Mouse (Mus musculus) testis, adult 10 weeks (tissue): ENCODE results near the gene Wwtr1. TPM values are rescaled to one million over a fixed set of nuclear protein-coding genes. Genes with fewer than 3 reads are reported as not detected.

Source experiments
- polyA plus RNA-seq: library from polyadenylated mRNA; stranded (reverse); fragments of 350-450 nt; fragmentation: Illumina TruSeq; extraction: RNeasy Lipid Tissue Mini Kit (QIAGEN cat#74804); gene quantifications from one replicate; pipeline ENCODE4 v1.2.3, GENCODE M21; 2014; ENCODE audit warnings: low read depth, low replicate concordance

The Wwtr1 gene
- polyA plus RNA-seq, result 3.8 TPM

GRCm38 (mm10) chr3:57575660-57576055 is at the start of gene Wwtr1:
Gene Wwtr1 (minus strand): TSS chr3:57575910.

GRCm38 (mm10) chr3:57425089-57425730 is 150.5 kb downstream of the Wwtr1 start, which contains the start of gene Tm4sf4:
Gene Tm4sf4 (plus strand): TSS chr3:57425314.

Other genes starting within 250 kb of the Wwtr1 start
- gene Tm4sf4, start 150.6 kb downstream of the Wwtr1 start, polyA plus RNA-seq, result 0.22 TPM
- 9.3 TPM for gene Commd2, start 75.8 kb upstream of the Wwtr1 start, polyA plus RNA-seq
- gene Ankub1, start 116.9 kb upstream of the Wwtr1 start, polyA plus RNA-seq, result 0.70 TPM
- gene Rnf13, start 160.2 kb upstream of the Wwtr1 start, polyA plus RNA-seq, result 59.6 TPM